Mouse (Mus musculus): ENCODE results near the gene Gripap1.

- TF ChIP-seq CTCF (IDR thresholded peaks at IDR 0.05; ENCODE audit: low read depth) (no peak), EP300 (IDR thresholded peaks at IDR 0.05; ENCODE audit: low read depth) (no peak)
These were observed 75.8 kb downstream of the Gripap1 start for GRCm38 (mm10) chrX:7865343-7865742.
